Mouse (Mus musculus): ENCODE data around the gene Hspb1. TPM values are rescaled to one million over a fixed set of nuclear protein-coding genes. Genes with fewer than 3 reads are reported as not detected.

Gene Hspb1
- polyA plus RNA-seq, 1 experiment from 2014 or later: 10.1 TPM

- H3K36me3 ChIP-seq (ENCODE audit: control insufficient read depth, insufficient read depth, low read length): no peaks in the 10 kb centered on the region; the same call in 1 of the 2 replicates
- no peak overlapping the region for H3K4me3 ChIP-seq (ENCODE audit: low read depth, low read length)
- H3K27me3 ChIP-seq (ENCODE audit: control insufficient read depth, insufficient read depth, low read depth, low read length): no peaks in the 10 kb centered on the region
- no peak overlapping the region for H3K27ac ChIP-seq (ENCODE audit: low read length)
- H3K9ac ChIP-seq (ENCODE audit: low read depth, low read length): no peak overlapping the region
- no peaks in the 10 kb centered on the region for H3K9me3 ChIP-seq (replicated peaks; ENCODE audit: control insufficient read depth, low read length, poor library complexity, severe bottlenecking)
- no peak for ATAC-seq
- peaks cover 4% of the 10 kb centered on the region for H3K4me1 ChIP-seq (ENCODE audit: control insufficient read depth, insufficient read depth, low read length)
- no peak overlapping the region for H3K4me2 ChIP-seq (ENCODE audit: low read length)
- WGBS: 72% methylated on average over 8 of the region's 9 CpGs
Measured at GRCm38 (mm10) chr5:135873753-135874152, 14.0 kb upstream of the Hspb1 start.

- Histone ChIP-seq H3K4me2 (ENCODE audit: low read length) (peak overlapping the region; percentile 61), H3K36me3 (ENCODE audit: control insufficient read depth, insufficient read depth, low read length) (no peaks in the 10 kb centered on the region; the same call in 1 of the 2 replicates), H3K9ac (ENCODE audit: low read depth, low read length) (no peak overlapping the region), H3K4me1 (ENCODE audit: control insufficient read depth, insufficient read depth, low read length) (peaks cover 4% of the 10 kb centered on the region), H3K27ac (ENCODE audit: low read length) (no peak overlapping the region), H3K4me3 (ENCODE audit: low read depth, low read length) (peak overlapping the region; percentile 31; the same call in 1 of the 2 replicates), H3K9me3 (replicated peaks; ENCODE audit: control insufficient read depth, low read length, poor library complexity, severe bottlenecking) (no peaks in the 10 kb centered on the region), H3K27me3 (ENCODE audit: control insufficient read depth, insufficient read depth, low read depth, low read length) (no peaks in the 10 kb centered on the region)
- ATAC-seq: no peak
- WGBS: 13% methylated on average over 8 of the region's 8 CpGs
Measured at GRCm38 (mm10) chr5:135877180-135877579, 10.5 kb upstream of the Hspb1 start.

GRCm38 (mm10) chr5:135877831-135878231 lies 9.9 kb upstream of the Hspb1 start:
- under 1% methylated on average over 16 of the region's 16 CpGs for WGBS
- Histone ChIP-seq H3K4me3 (ENCODE audit: low read depth, low read length) (peak overlapping the region; percentile 31), H3K4me2 (ENCODE audit: low read length) (peak overlapping the region; percentile 61), H3K9ac (ENCODE audit: low read depth, low read length) (peak overlapping the region; percentile 44; the same call in 1 of the 2 replicates), H3K4me1 (ENCODE audit: control insufficient read depth, insufficient read depth, low read length) (peaks cover 4% of the 10 kb centered on the region), H3K27ac (ENCODE audit: low read length) (peak overlapping the region; percentile 53), H3K9me3 (replicated peaks; ENCODE audit: control insufficient read depth, low read length, poor library complexity, severe bottlenecking) (no peaks in the 10 kb centered on the region), H3K36me3 (ENCODE audit: control insufficient read depth, insufficient read depth, low read length) (no peaks in the 10 kb centered on the region; the same call in 1 of the 2 replicates), H3K27me3 (ENCODE audit: control insufficient read depth, insufficient read depth, low read depth, low read length) (no peaks in the 10 kb centered on the region)
- ATAC-seq: peak; percentile 57

- Histone ChIP-seq H3K36me3 (ENCODE audit: control insufficient read depth, insufficient read depth, low read length) (no peaks in the 10 kb centered on the region; the same call in 1 of the 2 replicates), H3K27ac (ENCODE audit: low read length) (no peak overlapping the region), H3K9ac (ENCODE audit: low read depth, low read length) (no peak overlapping the region), H3K9me3 (replicated peaks; ENCODE audit: control insufficient read depth, low read length, poor library complexity, severe bottlenecking) (no peaks in the 10 kb centered on the region), H3K4me2 (ENCODE audit: low read length) (no peak overlapping the region), H3K4me1 (ENCODE audit: control insufficient read depth, insufficient read depth, low read length) (peaks cover 4% of the 10 kb centered on the region), H3K4me3 (ENCODE audit: low read depth, low read length) (no peak overlapping the region), H3K27me3 (ENCODE audit: control insufficient read depth, insufficient read depth, low read depth, low read length) (no peaks in the 10 kb centered on the region)
- ATAC-seq: no peak
- WGBS: 53% methylated on average over 13 of the region's 13 CpGs
Measured at GRCm38 (mm10) chr5:135879449-135880158, 8.1 kb upstream of the Hspb1 start.

- Histone ChIP-seq H3K27ac (ENCODE audit: low read length) (no peak overlapping the region), H3K9me3 (replicated peaks; ENCODE audit: control insufficient read depth, low read length, poor library complexity, severe bottlenecking) (no peaks in the 10 kb centered on the region), H3K4me2 (ENCODE audit: low read length) (no peak overlapping the region), H3K27me3 (ENCODE audit: control insufficient read depth, insufficient read depth, low read depth, low read length) (peaks cover 10% of the 10 kb centered on the region), H3K36me3 (ENCODE audit: control insufficient read depth, insufficient read depth, low read length) (no peaks in the 10 kb centered on the region), H3K4me3 (ENCODE audit: low read depth, low read length) (no peak overlapping the region), H3K9ac (ENCODE audit: low read depth, low read length) (no peak overlapping the region), H3K4me1 (ENCODE audit: control insufficient read depth, insufficient read depth, low read length) (no peaks in the 10 kb centered on the region)
- WGBS: 70% methylated on average over 6 of the region's 6 CpGs
- no peak for ATAC-seq
Measured at GRCm38 (mm10) chr5:135884641-135885040, 3.1 kb upstream of the Hspb1 start.

- ATAC-seq: no peak
- H3K27me3 ChIP-seq (ENCODE audit: control insufficient read depth, insufficient read depth, low read depth, low read length): peaks cover 20% of the 10 kb centered on the region
- no peaks in the 10 kb centered on the region for H3K4me1 ChIP-seq (ENCODE audit: control insufficient read depth, insufficient read depth, low read length)
- H3K4me3 ChIP-seq (ENCODE audit: low read depth, low read length): no peak overlapping the region
- no peaks in the 10 kb centered on the region for H3K9me3 ChIP-seq (replicated peaks; ENCODE audit: control insufficient read depth, low read length, poor library complexity, severe bottlenecking)
- no peak overlapping the region for H3K9ac ChIP-seq (ENCODE audit: low read depth, low read length)
- 4% methylated on average over 28 of the region's 30 CpGs for WGBS
- H3K36me3 ChIP-seq (ENCODE audit: control insufficient read depth, insufficient read depth, low read length): no peaks in the 10 kb centered on the region
- peak overlapping the region; percentile 25; the same call in 1 of the 2 replicates for H3K4me2 ChIP-seq (ENCODE audit: low read length)
- no peak overlapping the region for H3K27ac ChIP-seq (ENCODE audit: low read length)
Measured at GRCm38 (mm10) chr5:135888405-135889215, 891 bp downstream of the Hspb1 start.

GRCm38 (mm10) chr5:135890323-135890722 lies 2.6 kb downstream of the Hspb1 start:
- H3K27ac ChIP-seq (ENCODE audit: low read length): no peak overlapping the region
- no peak overlapping the region for H3K9ac ChIP-seq (ENCODE audit: low read depth, low read length)
- ATAC-seq: no peak
- H3K27me3 ChIP-seq (ENCODE audit: control insufficient read depth, insufficient read depth, low read depth, low read length): peaks cover 20% of the 10 kb centered on the region
- no peaks in the 10 kb centered on the region for H3K4me1 ChIP-seq (ENCODE audit: control insufficient read depth, insufficient read depth, low read length)
- 55% methylated on average over 4 of the region's 4 CpGs for WGBS
- no peak overlapping the region for H3K4me3 ChIP-seq (ENCODE audit: low read depth, low read length)
- H3K9me3 ChIP-seq (replicated peaks; ENCODE audit: control insufficient read depth, low read length, poor library complexity, severe bottlenecking): no peaks in the 10 kb centered on the region
- no peaks in the 10 kb centered on the region for H3K36me3 ChIP-seq (ENCODE audit: control insufficient read depth, insufficient read depth, low read length)
- H3K4me2 ChIP-seq (ENCODE audit: low read length): no peak overlapping the region

GRCm38 (mm10) chr5:135890920-135891319 lies 3.2 kb downstream of the Hspb1 start:
- WGBS: 78% methylated on average over 3 of the region's 3 CpGs
- H3K9ac ChIP-seq (ENCODE audit: low read depth, low read length): no peak overlapping the region
- no peak for ATAC-seq
- no peaks in the 10 kb centered on the region for H3K36me3 ChIP-seq (ENCODE audit: control insufficient read depth, insufficient read depth, low read length)
- no peaks in the 10 kb centered on the region for H3K4me1 ChIP-seq (ENCODE audit: control insufficient read depth, insufficient read depth, low read length)
- no peaks in the 10 kb centered on the region for H3K9me3 ChIP-seq (replicated peaks; ENCODE audit: control insufficient read depth, low read length, poor library complexity, severe bottlenecking)
- H3K4me3 ChIP-seq (ENCODE audit: low read depth, low read length): no peak overlapping the region
- H3K27me3 ChIP-seq (ENCODE audit: control insufficient read depth, insufficient read depth, low read depth, low read length): peaks cover 20% of the 10 kb centered on the region
- H3K27ac ChIP-seq (ENCODE audit: low read length): no peak overlapping the region
- no peak overlapping the region for H3K4me2 ChIP-seq (ENCODE audit: low read length)

Measured in midbrain, embryonic 16.5 days (tissue).